ENCODE assay signal across 8 mouse cellular contexts in the genomic region with DNA sequence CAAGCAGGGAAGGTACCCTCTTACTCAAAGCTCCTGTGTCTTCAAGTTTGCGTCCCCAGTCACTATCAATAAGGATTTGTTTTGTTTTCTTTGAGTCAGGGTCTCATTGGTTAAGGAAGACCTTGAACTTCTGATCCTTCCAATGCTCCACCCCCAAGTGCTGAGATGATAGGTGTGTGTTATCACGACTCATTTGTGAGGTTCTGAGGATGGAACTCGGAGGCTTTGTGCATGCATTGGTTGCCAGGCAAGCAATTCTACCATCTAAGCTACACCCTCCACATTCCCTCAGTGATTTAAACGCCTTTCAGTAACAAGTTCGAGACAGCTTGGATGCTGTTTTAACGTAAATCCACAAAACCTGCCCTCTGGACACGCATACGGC. TPM values are rescaled to one million over a fixed set of nuclear protein-coding genes. Genes with fewer than 3 reads are reported as not detected.
DNase-seq lines count a peak whose midpoint lies in the region; ATAC-seq and TF ChIP-seq lines count a peak whose summit lies in the region.

No protein-coding gene starts in this region.

- H3K4me2 ChIP-seq in limb, embryonic 14.5 days (replicated peaks; ENCODE audit: low read depth, low read length, severe bottlenecking) = peak overlapping the region; percentile 87
- peak overlapping the region; percentile 71 for H3K4me2 ChIP-seq in stomach, postnatal 0 days (replicated peaks; ENCODE audit: low read depth)

- ATAC-seq in limb, embryonic 14.5 days (ENCODE audit: low FRiP score, low read depth) = no peak
- no peak for ATAC-seq in stomach, postnatal 0 days (ENCODE audit: low FRiP score, low TSS enrichment)

- no peaks in the 10 kb centered on the region for H3K36me3 ChIP-seq in testis, adult 2 months (ENCODE audit: control insufficient read depth, insufficient read depth, low read length)
- 0 out of 2 replicates have a peak, but pooled peaks cover 1% of the 10 kb centered on the region for H3K36me3 ChIP-seq in limb, embryonic 14.5 days (ENCODE audit: control insufficient read depth, insufficient read depth, low read length)
- H3K36me3 ChIP-seq in stomach, postnatal 0 days (ENCODE audit: control insufficient read depth, insufficient read depth, low read length) = no peaks in the 10 kb centered on the region

- H3K9me3 ChIP-seq in limb, embryonic 14.5 days (ENCODE audit: control insufficient read depth, low read length) = no peaks in the 10 kb centered on the region
- H3K9me3 ChIP-seq in stomach, postnatal 0 days (ENCODE audit: control insufficient read depth, low read length) = no peaks in the 10 kb centered on the region

- no peak for TF ChIP-seq POLR2A in cerebellum, adult 2 months (IDR thresholded peaks at IDR 0.05; ENCODE audit: borderline replicate concordance, insufficient read depth, low read length)
- TF ChIP-seq POLR2A in testis, adult 2 months (IDR thresholded peaks at IDR 0.05; ENCODE audit: control insufficient read depth, low read depth, low read length) = no peak
- no peak for TF ChIP-seq POLR2A in limb, embryonic 14.5 days (IDR thresholded peaks at IDR 0.05; ENCODE audit: borderline replicate concordance, extremely low read depth, insufficient read depth, insufficient read length)

- peak overlapping the region; percentile 86 for H3K9ac ChIP-seq in limb, embryonic 14.5 days (ENCODE audit: low read depth, low read length, severe bottlenecking)
- H3K9ac ChIP-seq in stomach, postnatal 0 days (ENCODE audit: low read length) = peak overlapping the region; percentile 56

- peak overlapping the region; percentile 73 for H3K27ac ChIP-seq in cerebellum, adult 2 months (ENCODE audit: insufficient read depth, low read length)
- H3K27ac ChIP-seq in testis, adult 2 months (ENCODE audit: control insufficient read depth, insufficient read depth, low read depth, low read length) = peak overlapping the region; percentile 94
- H3K27ac ChIP-seq in limb, embryonic 14.5 days (replicated peaks; ENCODE audit: low read depth, low read length) = peak overlapping the region; percentile 93
- H3K27ac ChIP-seq in stomach, postnatal 0 days (replicated peaks) = peak overlapping the region; percentile 99

- H3K27me3 ChIP-seq in cerebellum, adult 2 months (ENCODE audit: control insufficient read depth, insufficient read depth, low read length) = no peaks in the 10 kb centered on the region
- no peaks in the 10 kb centered on the region for H3K27me3 ChIP-seq in testis, adult 2 months (ENCODE audit: control insufficient read depth, insufficient read depth, low read length)
- H3K27me3 ChIP-seq in limb, embryonic 14.5 days (ENCODE audit: control insufficient read depth, insufficient read depth, low read length) = no peaks in the 10 kb centered on the region
- H3K27me3 ChIP-seq in stomach, postnatal 0 days (ENCODE audit: control insufficient read depth, insufficient read depth, low read length) = no peaks in the 10 kb centered on the region

- no peak for DNase-seq in cerebellum, adult 2 months
- no peak for DNase-seq in cerebellum, adult 9-11 months
- no peak for DNase-seq in testis, postnatal 10 days (ENCODE audit: low spot score)
- no peak for DNase-seq in limb, embryonic 14.5 days (ENCODE audit: low spot score)
- no peak for DNase-seq in stomach, postnatal 0 days (ENCODE audit: low spot score)
- no peak for DNase-seq in layer of hippocampus, adult 8-10 months (ENCODE audit: low spot score in 2 of 2)
- DNase-seq in gastrocnemius, adult 18-20 months (ENCODE audit: low spot score) = no peak

- peaks cover 4% of the 10 kb centered on the region for H3K4me1 ChIP-seq in cerebellum, adult 2 months (ENCODE audit: control insufficient read depth, insufficient read depth, low read length)
- H3K4me1 ChIP-seq in testis, adult 2 months (ENCODE audit: control insufficient read depth, insufficient read depth, low read length) = peaks cover 11% of the 10 kb centered on the region
- peaks cover 24% of the 10 kb centered on the region for H3K4me1 ChIP-seq in limb, embryonic 14.5 days (ENCODE audit: control insufficient read depth, insufficient read depth, low read length)
- peaks cover 8% of the 10 kb centered on the region; the same call in 1 of the 2 replicates for H3K4me1 ChIP-seq in stomach, postnatal 0 days (replicated peaks; ENCODE audit: control insufficient read depth, insufficient read depth)

- WGBS in cerebellum, adult 2 months = 8% methylated on average over 8 of the region's 8 CpGs
- WGBS in limb, embryonic 14.5 days = 9% methylated on average over 8 of the region's 8 CpGs
- 3% methylated on average over 8 of the region's 8 CpGs for WGBS in stomach, postnatal 0 days

- no peak for TF ChIP-seq EP300 in stomach, postnatal 0 days (optimal IDR thresholded peaks at IDR 0.05)

- H3K4me3 ChIP-seq in cerebellum, adult 2 months (replicated peaks; ENCODE audit: insufficient read depth, low read depth, low read length) = peak overlapping the region; percentile 61
- peak overlapping the region; percentile 98 for H3K4me3 ChIP-seq in testis, adult 2 months (ENCODE audit: control insufficient read depth, low read depth, low read length)
- H3K4me3 ChIP-seq in limb, embryonic 14.5 days (replicated peaks; ENCODE audit: low read length) = peak overlapping the region; percentile 87
- peak overlapping the region; percentile 84 for H3K4me3 ChIP-seq in stomach, postnatal 0 days (ENCODE audit: low read depth, low read length)

- no peak for TF ChIP-seq CTCF in cerebellum, adult 2 months (IDR thresholded peaks at IDR 0.05; ENCODE audit: borderline replicate concordance, insufficient read depth, low read depth, low read length)
- no peak for TF ChIP-seq CTCF in testis, adult 2 months (IDR thresholded peaks at IDR 0.05; ENCODE audit: control insufficient read depth, insufficient read depth, insufficient replicate concordance, low read depth, low read length)
- TF ChIP-seq CTCF in stomach, postnatal 0 days (IDR thresholded peaks at IDR 0.05; ENCODE audit: low read depth) = no peak

RNA-seq across cellular contexts. Expression of gene Pttg1ip, which starts 0.5 kb away (rescaled TPM):
- polyA plus RNA-seq in cerebellum, adult 2 months (2012; rRNA removed) = 113 and 118 TPM in 2 replicates
- 127 and 131 TPM in 2 replicates for polyA plus RNA-seq in testis, adult 2 months (2012; rRNA removed)
- polyA plus RNA-seq in limb, embryonic 14.5 days (2012; rRNA removed) = 117 and 122 TPM in 2 replicates
- polyA plus RNA-seq in limb, embryonic 14.5 days (2014; fragmentation: Nextera tagmentation; extraction: Ambion mirVana) = 138 and 147 TPM in 2 replicates
- 278 and 317 TPM in 2 replicates for polyA plus RNA-seq in stomach, postnatal 0 days (2015; fragmentation: Nextera tagmentation; extraction: Ambion mirVana)
- total RNA-seq in layer of hippocampus, adult 8-10 months (2022) = 10 to 100 TPM; 79.3 to 96.1 (median 86.9) TPM
- 10 to 100 TPM; 23.0 to 33.6 TPM for total RNA-seq in gastrocnemius, adult 18-20 months (2021)

RNA-seq across cellular contexts. Expression of gene Sumo3, which starts 24.9 kb away (rescaled TPM):
- polyA plus RNA-seq in cerebellum, adult 2 months (2012; rRNA removed) = 301 and 310 TPM in 2 replicates
- 83.1 and 88.6 TPM in 2 replicates for polyA plus RNA-seq in testis, adult 2 months (2012; rRNA removed)
- polyA plus RNA-seq in limb, embryonic 14.5 days (2012; rRNA removed) = 466 and 472 TPM in 2 replicates
- 328 and 351 TPM in 2 replicates for polyA plus RNA-seq in limb, embryonic 14.5 days (2014; fragmentation: Nextera tagmentation; extraction: Ambion mirVana)
- 232 and 239 TPM in 2 replicates for polyA plus RNA-seq in stomach, postnatal 0 days (2015; fragmentation: Nextera tagmentation; extraction: Ambion mirVana)
- 100 to 1,000 TPM; 144 to 152 (median 147) TPM for total RNA-seq in layer of hippocampus, adult 8-10 months (2022)
- 10 to 100 TPM; 44.5 to 47.4 TPM for total RNA-seq in gastrocnemius, adult 18-20 months (2021)

RNA-seq across cellular contexts. Expression of gene Gm49325, which starts 25.0 kb away (rescaled TPM):
- polyA plus RNA-seq in cerebellum, adult 2 months (2012; rRNA removed) = 33.8 and 37.7 TPM in 2 replicates
- polyA plus RNA-seq in testis, adult 2 months (2012; rRNA removed) = 0.72 TPM in 1 of 2 replicates, not detected in the other
- 1.8 and 8.4 TPM in 2 replicates for polyA plus RNA-seq in limb, embryonic 14.5 days (2012; rRNA removed)
- 1.9 and 5.8 TPM in 2 replicates for polyA plus RNA-seq in limb, embryonic 14.5 days (2014; fragmentation: Nextera tagmentation; extraction: Ambion mirVana)
- 12.6 and 17.3 TPM in 2 replicates for polyA plus RNA-seq in stomach, postnatal 0 days (2015; fragmentation: Nextera tagmentation; extraction: Ambion mirVana)
- total RNA-seq in layer of hippocampus, adult 8-10 months (2022) = 10 to 100 TPM in 3 of 4 experiments, 1 to 10 TPM in 1; 7.6 to 33.3 (median 12.1) TPM
- 10 to 100 TPM in 1 of 2 experiments, 1 to 10 TPM in 1; 8.6 to 11.4 TPM for total RNA-seq in gastrocnemius, adult 18-20 months (2021)

RNA-seq across cellular contexts. Expression of gene Ube2g2, which starts 41.1 kb away (rescaled TPM):
- 37.5 and 39.5 TPM in 2 replicates for polyA plus RNA-seq in cerebellum, adult 2 months (2012; rRNA removed)
- 66.1 and 70.3 TPM in 2 replicates for polyA plus RNA-seq in testis, adult 2 months (2012; rRNA removed)
- polyA plus RNA-seq in limb, embryonic 14.5 days (2012; rRNA removed) = 55.1 and 59.8 TPM in 2 replicates
- polyA plus RNA-seq in limb, embryonic 14.5 days (2014; fragmentation: Nextera tagmentation; extraction: Ambion mirVana) = 57.4 and 58.6 TPM in 2 replicates
- 53.8 and 54.5 TPM in 2 replicates for polyA plus RNA-seq in stomach, postnatal 0 days (2015; fragmentation: Nextera tagmentation; extraction: Ambion mirVana)
- 10 to 100 TPM; 64.2 to 89.9 (median 76.6) TPM for total RNA-seq in layer of hippocampus, adult 8-10 months (2022)
- 100 to 1,000 TPM in 1 of 2 experiments, 10 to 100 TPM in 1; 96.1 to 101 TPM for total RNA-seq in gastrocnemius, adult 18-20 months (2021)

RNA-seq across cellular contexts. Expression of gene Itgb2, which starts 51.0 kb away (rescaled TPM):
- polyA plus RNA-seq in cerebellum, adult 2 months (2012; rRNA removed) = 2.3 and 2.4 TPM in 2 replicates
- polyA plus RNA-seq in testis, adult 2 months (2012; rRNA removed) = 0.77 and 0.81 TPM in 2 replicates
- polyA plus RNA-seq in limb, embryonic 14.5 days (2012; rRNA removed) = 2.7 and 2.9 TPM in 2 replicates
- 2.5 and 3.7 TPM in 2 replicates for polyA plus RNA-seq in limb, embryonic 14.5 days (2014; fragmentation: Nextera tagmentation; extraction: Ambion mirVana)
- polyA plus RNA-seq in stomach, postnatal 0 days (2015; fragmentation: Nextera tagmentation; extraction: Ambion mirVana) = 1.3 TPM in 2 replicates
- total RNA-seq in layer of hippocampus, adult 8-10 months (2022) = 10 to 100 TPM in 2 of 4 experiments, 1 to 10 TPM in 2; 3.8 to 36.2 (median 15.3) TPM
- 1 to 10 TPM; 1.4 to 1.7 TPM for total RNA-seq in gastrocnemius, adult 18-20 months (2021)
